Mouse (Mus musculus): ENCODE data around the gene Tbp. TPM values are rescaled to one million over a fixed set of nuclear protein-coding genes. Genes with fewer than 3 reads are reported as not detected.

Tbp gene
- total RNA-seq (2012; rRNA removed): 38.5 and 40.0 TPM in 2 replicates
- polyA plus RNA-seq (2012; ENCODE audit: insufficient read depth in 1 of 2, insufficient read length in 2 of 2, low read depth in 1 of 2, low replicate concordance in 2 of 2, missing spikeins in 1 of 2): 100 to 1,000 TPM in 1 of 2 experiments, 10 to 100 TPM in 1; 79.6 to 490 TPM

GRCm38 (mm10) chr17:15499656-15500394 is at the start of gene Tbp, which contains the start of gene Psmb1:
Gene Tbp (plus strand): TSS chr17:15499888.
Gene Psmb1 (minus strand): TSS chr17:15499751.
- H3K4me3 ChIP-seq (ENCODE audit: control insufficient read depth in 1 of 2, insufficient read depth in 1 of 2, low read depth in 2 of 2, low read length in 2 of 2): peak within 1 kb of the TSS; percentile 75 to 89
- peaks cover 0 to 11% of the 10 kb centered on the region in 2 experiments; a peak in 3 of 4 replicates for H3K4me1 ChIP-seq (ENCODE audit: control insufficient read depth in 1 of 2, insufficient read depth in 2 of 2, low read length in 2 of 2)
- H3K9me3 ChIP-seq (replicated peaks; ENCODE audit: insufficient read depth, low read length): no peaks in the 10 kb centered on the region
- DNase-seq (ENCODE audit: low read depth, low spot score): peak; percentile 99
- H3K27me3 ChIP-seq (ENCODE audit: control insufficient read depth in 1 of 2, insufficient read depth in 2 of 2, low read length in 2 of 2): no peaks in the 10 kb centered on the region
- H3K79me2 ChIP-seq (ENCODE audit: control insufficient read depth, insufficient read depth, low read length, poor library complexity): peaks cover 44% of the 10 kb centered on the region
- TF ChIP-seq HCFC1 (IDR thresholded peaks at IDR 0.05; ENCODE audit: low read depth, low read length) (peak; percentile 97), KAT2A (conservative IDR thresholded peaks at IDR 0.05; ENCODE audit: low read depth, low read length) (peak; percentile 75), USF1 (IDR thresholded peaks at IDR 0.05; ENCODE audit: low read depth, low read length) (peak; percentile 48), ZMIZ1 (IDR thresholded peaks at IDR 0.05; ENCODE audit: low read depth, low read length) (peak; percentile 33), SMC3 (IDR thresholded peaks at IDR 0.05; ENCODE audit: low read depth, low read length) (no peak), ELF1 (IDR thresholded peaks at IDR 0.05; ENCODE audit: low read depth, low read length) (peak; percentile 91), CHD2 (IDR thresholded peaks at IDR 0.05; ENCODE audit: low read length) (no peak), MAX (IDR thresholded peaks at IDR 0.05; ENCODE audit: low read length) (peak; percentile 67), CHD1 (IDR thresholded peaks at IDR 0.05; ENCODE audit: low read depth, low read length) (no peak), POLR2AphosphoS2 (IDR thresholded peaks at IDR 0.05; ENCODE audit: low read length) (peak; percentile 72; the same call in 1 of the 2 replicates), UBTF (IDR thresholded peaks at IDR 0.05; ENCODE audit: borderline replicate concordance, insufficient read depth, low read depth, low read length) (0 out of 2 replicates have a peak, but pooled peaks have one; percentile 69), POLR2A (IDR thresholded peaks at IDR 0.05; ENCODE audit: control insufficient read depth in 1 of 2, insufficient read depth in 1 of 2, low read depth in 1 of 2, low read length in 2 of 2, poor library complexity in 1 of 2) (peak; percentile 56 to 84; a peak in 3 of 4 replicates), ETS1 (IDR thresholded peaks at IDR 0.05; ENCODE audit: low read depth, low read length) (peak; percentile 82), NELFE (IDR thresholded peaks at IDR 0.05; ENCODE audit: low read depth, low read length) (peak; percentile 84), GATA1 (IDR thresholded peaks at IDR 0.05; ENCODE audit: low read depth, low read length) (no peak), TCF12 (IDR thresholded peaks at IDR 0.05; ENCODE audit: low read depth, low read length) (peak; percentile 71), EP300 (IDR thresholded peaks at IDR 0.05; ENCODE audit: low read depth in 1 of 2, low read length in 2 of 2) (peak in 1 of 2 experiments; percentile 52; a peak in 1 of 4 replicates), MXI1 (IDR thresholded peaks at IDR 0.05; ENCODE audit: low read depth, low read length) (peak; percentile 95), TAL1 (IDR thresholded peaks at IDR 0.05; ENCODE audit: low read length) (no peak), TBP (IDR thresholded peaks at IDR 0.05; ENCODE audit: low read depth, low read length) (peak; percentile 87), MYB (IDR thresholded peaks at IDR 0.05; ENCODE audit: low read depth, low read length) (peak; percentile 91), SIN3A (IDR thresholded peaks at IDR 0.05; ENCODE audit: low read length) (peak; percentile 99)
- H3K36me3 ChIP-seq (ENCODE audit: control insufficient read depth in 1 of 2, insufficient read depth in 2 of 2, low read length in 2 of 2): peaks cover 14 to 28% of the 10 kb centered on the region in 2 experiments
- peak within 1 kb of the TSS; percentile 88 for H3K9ac ChIP-seq (ENCODE audit: control insufficient read depth, low read depth, low read length, poor library complexity, severe bottlenecking)
- peak within 1 kb of the TSS; percentile 85 for H3K27ac ChIP-seq (ENCODE audit: control insufficient read depth, low read depth, low read length)
